Mouse (Mus musculus): ENCODE results near the gene Mpz. TPM values are rescaled to one million over a fixed set of nuclear protein-coding genes. Genes with fewer than 3 reads are reported as not detected.

Gene Mpz
- polyA plus RNA-seq, 1 experiment from 2014 or later: 0.22 TPM

GRCm38 (mm10) chr1:171193093-171193840, 42.8 kb downstream of the Mpz start:
- Histone ChIP-seq H3K27ac (no peak overlapping the region), H3K36me3 (ENCODE audit: poor library complexity, severe bottlenecking) (no peaks in the 10 kb centered on the region), H3K9ac (peak overlapping the region; percentile 21; the same call in 1 of the 2 replicates), H3K9me3 (replicated peaks) (no peaks in the 10 kb centered on the region), H3K4me2 (peak overlapping the region; percentile 47), H3K4me1 (peaks cover 42% of the 10 kb centered on the region), H3K27me3 (peaks cover 80% of the 10 kb centered on the region), H3K4me3 (peak overlapping the region; percentile 24)
- whole genome bisulfite sequencing: 5% methylated on average over 18 of the region's 18 CpGs
- ATAC-seq: 0 out of 2 replicates have a peak, but pooled peaks have one; percentile 16

GRCm38 (mm10) chr1:171193911-171194830, 43.7 kb downstream of the Mpz start:
- WGBS: 27% methylated on average over 11 of the region's 11 CpGs
- no peak overlapping the region for H3K27ac ChIP-seq
- no peak for ATAC-seq
- H3K27me3 ChIP-seq: peaks cover 78% of the 10 kb centered on the region
- peak overlapping the region; percentile 24 for H3K4me3 ChIP-seq
- H3K9me3 ChIP-seq (replicated peaks): no peaks in the 10 kb centered on the region
- no peaks in the 10 kb centered on the region for H3K36me3 ChIP-seq (ENCODE audit: poor library complexity, severe bottlenecking)
- H3K9ac ChIP-seq: no peak overlapping the region
- 0 out of 2 replicates have a peak overlapping the region, but pooled peaks have one; percentile 47 for H3K4me2 ChIP-seq
- H3K4me1 ChIP-seq: peaks cover 34% of the 10 kb centered on the region

GRCm38 (mm10) chr1:171195046-171195822, 44.7 kb downstream of the Mpz start:
- peak overlapping the region; percentile 59 for H3K4me3 ChIP-seq
- peaks cover 71% of the 10 kb centered on the region for H3K27me3 ChIP-seq
- H3K27ac ChIP-seq: no peak overlapping the region
- peak overlapping the region; percentile 97 for H3K4me2 ChIP-seq
- no peaks in the 10 kb centered on the region for H3K9me3 ChIP-seq (replicated peaks)
- 5% methylated on average over 20 of the region's 20 CpGs for WGBS
- no peaks in the 10 kb centered on the region for H3K36me3 ChIP-seq (ENCODE audit: poor library complexity, severe bottlenecking)
- ATAC-seq: peak; percentile 7; the same call in 1 of the 2 replicates
- H3K4me1 ChIP-seq: peaks cover 27% of the 10 kb centered on the region
- H3K9ac ChIP-seq: peak overlapping the region; percentile 68

GRCm38 (mm10) chr1:171195887-171196397, 45.4 kb downstream of the Mpz start, which contains the start of gene Pcp4l1:
Pcp4l1 (minus strand) TSS chr1:171196268.
- WGBS: 0% methylated on average over 33 of the region's 33 CpGs
- peak; percentile 89 for ATAC-seq

GRCm38 (mm10) chr1:171199532-171199931, 49.0 kb downstream of the Mpz start:
- no peak for ATAC-seq
- Histone ChIP-seq H3K4me2 (no peak overlapping the region), H3K4me1 (peaks cover 12% of the 10 kb centered on the region), H3K27me3 (peaks cover 34% of the 10 kb centered on the region), H3K4me3 (no peak overlapping the region), H3K36me3 (ENCODE audit: poor library complexity, severe bottlenecking) (no peaks in the 10 kb centered on the region), H3K9me3 (replicated peaks) (no peaks in the 10 kb centered on the region), H3K9ac (no peak overlapping the region), H3K27ac (no peak overlapping the region)
- 58% methylated on average over 1 of the region's 1 CpGs for WGBS

More at GRCm38 (mm10) chr1:171195887-171196397, 45.4 kb downstream of the Mpz start, which contains the start of gene Pcp4l1:
- Histone ChIP-seq H3K36me3 (ENCODE audit: poor library complexity, severe bottlenecking) (no peaks in the 10 kb centered on the region), H3K4me2 (peak within 1 kb of the TSS; percentile 97), H3K4me1 (peaks cover 27% of the 10 kb centered on the region), H3K27me3 (peaks cover 70% of the 10 kb centered on the region), H3K4me3 (peak within 1 kb of the TSS; percentile 59), H3K9ac (peak within 1 kb of the TSS; percentile 68), H3K27ac (no peak within 1 kb of the TSS), H3K9me3 (replicated peaks) (no peaks in the 10 kb centered on the region)

GRCm38 (mm10) chr1:171200769-171201168, 50.3 kb downstream of the Mpz start:
- H3K9me3 ChIP-seq (replicated peaks): no peaks in the 10 kb centered on the region
- no peak overlapping the region for H3K4me2 ChIP-seq

GRCm38 (mm10) chr1:171203471-171204248, 53.1 kb downstream of the Mpz start:
- H3K4me3 ChIP-seq: no peak overlapping the region
- H3K9ac ChIP-seq: no peak overlapping the region
- no peaks in the 10 kb centered on the region for H3K4me1 ChIP-seq
- ATAC-seq: no peak
- no peaks in the 10 kb centered on the region for H3K9me3 ChIP-seq (replicated peaks)
- no peak overlapping the region for H3K4me2 ChIP-seq
- WGBS: 64% methylated on average over 9 of the region's 11 CpGs
- no peaks in the 10 kb centered on the region for H3K36me3 ChIP-seq (ENCODE audit: poor library complexity, severe bottlenecking)
- H3K27me3 ChIP-seq: 0 out of 2 replicates have a peak, but pooled peaks cover 3% of the 10 kb centered on the region
- H3K27ac ChIP-seq: no peak overlapping the region

More at GRCm38 (mm10) chr1:171200769-171201168, 50.3 kb downstream of the Mpz start:
- Histone ChIP-seq H3K27me3 (peaks cover 21% of the 10 kb centered on the region), H3K4me1 (peaks cover 6% of the 10 kb centered on the region), H3K4me3 (no peak overlapping the region), H3K36me3 (ENCODE audit: poor library complexity, severe bottlenecking) (no peaks in the 10 kb centered on the region), H3K27ac (no peak overlapping the region), H3K9ac (no peak overlapping the region)
- ATAC-seq: no peak
- WGBS: 95% methylated on average over 1 of the region's 1 CpGs

GRCm38 (mm10) chr1:171204249-171204644, 53.7 kb downstream of the Mpz start:
- Histone ChIP-seq H3K4me3 (no peak overlapping the region), H3K4me1 (no peaks in the 10 kb centered on the region), H3K9me3 (replicated peaks) (no peaks in the 10 kb centered on the region), H3K36me3 (ENCODE audit: poor library complexity, severe bottlenecking) (no peaks in the 10 kb centered on the region), H3K27ac (no peak overlapping the region), H3K27me3 (0 out of 2 replicates have a peak, but pooled peaks cover 3% of the 10 kb centered on the region), H3K9ac (no peak overlapping the region), H3K4me2 (no peak overlapping the region)
- ATAC-seq: no peak
- WGBS: 69% methylated on average over 7 of the region's 7 CpGs

GRCm38 (mm10) chr1:171205704-171206493, 55.4 kb downstream of the Mpz start:
- WGBS: 55% methylated on average over 6 of the region's 6 CpGs

GRCm38 (mm10) chr1:171209409-171209808, 58.9 kb downstream of the Mpz start:
- no peak overlapping the region for H3K4me3 ChIP-seq
- H3K36me3 ChIP-seq (ENCODE audit: poor library complexity, severe bottlenecking): no peaks in the 10 kb centered on the region
- ATAC-seq: no peak
- no peaks in the 10 kb centered on the region for H3K27me3 ChIP-seq
- H3K27ac ChIP-seq: no peak overlapping the region
- no peak overlapping the region for H3K4me2 ChIP-seq
- H3K9me3 ChIP-seq (replicated peaks): no peaks in the 10 kb centered on the region
- H3K4me1 ChIP-seq: no peaks in the 10 kb centered on the region
- no peak overlapping the region for H3K9ac ChIP-seq
- WGBS: 18% methylated on average over 4 of the region's 4 CpGs

More at GRCm38 (mm10) chr1:171205704-171206493, 55.4 kb downstream of the Mpz start:
- Histone ChIP-seq H3K9me3 (replicated peaks) (no peaks in the 10 kb centered on the region), H3K4me3 (no peak overlapping the region), H3K36me3 (ENCODE audit: poor library complexity, severe bottlenecking) (no peaks in the 10 kb centered on the region), H3K27me3 (0 out of 2 replicates have a peak, but pooled peaks cover under 1% of the 10 kb centered on the region), H3K4me2 (no peak overlapping the region), H3K9ac (no peak overlapping the region), H3K4me1 (no peaks in the 10 kb centered on the region), H3K27ac (no peak overlapping the region)
- ATAC-seq: no peak
